Mouse (Mus musculus) small intestine, adult 2 months (tissue): ENCODE measurements around the gene Prx.

Source experiments
- CTCF ChIP-seq: fragments of 200-500 bp; IDR thresholded peaks from 2 replicates; pipeline ENCODE4 v1.5.1; 2012; ENCODE audit warnings: low read depth, mild to moderate bottlenecking, control low read depth, inconsistent platforms, low read length, moderate library complexity, mixed read lengths; ENCODE audit not compliant: insufficient replicate concordance, insufficient read length; ENCODE audit errors: extremely low read depth
- POLR2A ChIP-seq: fragments of 200-500 bp; IDR thresholded peaks from 2 replicates; pipeline ENCODE4 v1.6.1; 2012; ENCODE audit warnings: low read depth, mild to moderate bottlenecking, control low read depth, inconsistent platforms, low read length, moderate library complexity

GRCm38 (mm10) chr7:27542392-27543033, 43.4 kb downstream of the Prx start:
- TF ChIP-seq CTCF (no peak), POLR2A (0 out of 2 replicates have a peak, but pooled peaks have one; percentile 20)
